Mouse (Mus musculus) hindbrain, postnatal 0 days (tissue): ENCODE measurements around the gene Hoxb5. TPM values are rescaled to one million over a fixed set of nuclear protein-coding genes. Genes with fewer than 3 reads are reported as not detected.

ENCODE experiments used
- ATAC-seq: fragments of 200-750 bp; cut with Nextera tagmentation; 2 replicates; pipeline ENCODE4 v1.8.0; 2017; ENCODE audit warnings: mild to moderate bottlenecking, moderate TSS enrichment, moderate library complexity
- DNase-seq: peaks from one replicate; pipeline ENCODE4 v3.0.0-alpha.2; 2015; ENCODE audit warnings: low spot score
- H3K27ac ChIP-seq: fragments of 300-500 bp; sonication (generic); 2 replicates; pipeline ENCODE4 v1.5.1; 2014; ENCODE audit warnings: mild to moderate bottlenecking
- H3K27me3 ChIP-seq: fragments of 300-500 bp; sonication (generic); 2 replicates; pipeline ENCODE4 v1.6.1; 2014; ENCODE audit warnings: low read length, mixed read lengths; ENCODE audit not compliant: insufficient read depth
- H3K36me3 ChIP-seq: fragments of 300-500 bp; sonication (generic); 2 replicates; pipeline ENCODE4 v1.6.1; 2014; ENCODE audit warnings: low read length, mixed read lengths; ENCODE audit not compliant: insufficient read depth
- H3K4me1 ChIP-seq: fragments of 300-500 bp; sonication (generic); 2 replicates; pipeline ENCODE4 v1.6.1; 2014; ENCODE audit warnings: antibody characterized with exemption, low read length, mixed read lengths; ENCODE audit not compliant: insufficient read depth
- H3K4me2 ChIP-seq: fragments of 300-500 bp; sonication (generic); 2 replicates; pipeline ENCODE4 v1.6.1; 2014; ENCODE audit warnings: low read depth, mild to moderate bottlenecking, low read length, moderate library complexity, mixed read lengths
- H3K4me3 ChIP-seq: fragments of 300-500 bp; sonication (generic); 2 replicates; pipeline ENCODE4 v1.5.1; 2014; ENCODE audit warnings: low read length
- H3K9ac ChIP-seq: fragments of 300-500 bp; sonication (generic); replicated peaks from 2 replicates; pipeline ENCODE4 v1.6.1; 2014; ENCODE audit warnings: mild to moderate bottlenecking, low read length, moderate library complexity, mixed read lengths
- H3K9me3 ChIP-seq: fragments of 300-500 bp; sonication (generic); 2 replicates; pipeline ENCODE4 v1.6.1; 2016; ENCODE audit warnings: low read length, mixed read lengths
- CTCF ChIP-seq: IDR thresholded peaks from 2 replicates; pipeline ENCODE4 v1.5.1; 2016; ENCODE audit warnings: antibody characterized with exemption, control low read depth, low read depth
- WGBS: fragments of 180-500 bp; shearing (Covaris S2); extraction: QIAGEN DNeasy Blood & Tissue Kit; methylation state at CpG from one replicate; pipeline ENCODE4 v1.1.7; 2014; 5-methylcytosine and 5-hydroxymethylcytosine counted together
- polyA plus RNA-seq: library from polyadenylated mRNA; unstranded; fragments of >200 nt; fragmentation: Nextera tagmentation; extraction: Ambion mirVana; gene quantifications from 2 replicates; pipeline ENCODE4 v1.2.1, GENCODE M21; 2015
- total RNA-seq: library from RNA; depleted of rRNA; stranded (reverse); fragments of >200 nt; gene quantifications from 2 replicates; pipeline ENCODE4 v1.2.3, GENCODE M21; 2014; rRNA removed

Hoxb5 gene
- total RNA-seq (16.5 and 24.3 TPM in 2 replicates), polyA plus RNA-seq (109 and 113 TPM in 2 replicates)

DNA sequence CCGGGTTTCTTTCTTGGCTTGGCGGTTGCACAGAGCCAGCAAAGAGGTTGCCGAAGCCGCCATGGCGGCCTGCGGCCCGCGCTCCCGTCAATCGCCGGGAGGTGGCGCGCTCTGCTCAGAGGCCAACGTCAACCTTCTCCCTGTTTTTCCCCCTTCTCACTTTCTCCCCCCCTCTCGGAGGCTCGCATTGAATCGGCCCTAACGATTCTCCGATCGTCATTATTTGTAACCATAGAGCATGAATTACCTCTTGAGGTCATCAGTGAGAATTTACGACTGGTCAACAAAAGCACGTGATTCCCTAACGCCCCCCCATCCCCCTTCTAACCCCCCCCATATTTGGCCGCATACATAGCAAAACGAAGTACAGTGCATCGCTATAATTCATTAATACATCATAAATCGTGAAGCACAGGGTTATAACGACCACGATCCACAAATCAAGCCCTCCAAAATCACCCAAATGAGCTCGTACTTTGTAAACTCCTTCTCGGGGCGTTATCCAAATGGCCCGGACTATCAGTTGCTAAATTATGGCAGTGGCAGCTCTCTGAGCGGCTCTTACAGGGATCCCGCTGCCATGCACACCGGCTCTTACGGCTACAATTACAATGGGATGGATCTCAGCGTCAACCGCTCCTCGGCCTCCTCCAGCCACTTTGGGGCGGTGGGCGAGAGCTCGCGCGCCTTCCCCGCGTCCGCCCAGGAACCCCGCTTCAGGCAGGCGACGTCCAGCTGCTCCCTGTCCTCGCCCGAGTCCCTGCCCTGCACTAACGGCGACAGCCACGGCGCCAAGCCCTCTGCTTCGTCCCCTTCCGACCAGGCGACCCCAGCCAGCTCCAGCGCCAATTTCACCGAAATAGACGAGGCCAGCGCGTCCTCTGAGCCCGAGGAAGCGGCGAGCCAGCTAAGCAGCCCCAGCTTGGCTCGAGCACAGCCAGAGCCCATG, at the start of gene Hoxb5:
Hoxb5 (plus strand) TSS at position 186 of the 949 bp plus-strand sequence.
- TF ChIP-seq CTCF = peak; percentile 88
- peak within 1 kb of the TSS; percentile 69 for H3K27ac ChIP-seq
- H3K4me1 ChIP-seq = no peaks in the 10 kb centered on the region
- ATAC-seq (peak; percentile 49; the same call in 1 of the 2 replicates), DNase-seq (peak; percentile 83)
- peak within 1 kb of the TSS; percentile 53 for H3K9ac ChIP-seq
- H3K9me3 ChIP-seq = no peaks in the 10 kb centered on the region
- H3K27me3 ChIP-seq = peaks cover 75% of the 10 kb centered on the region
- 1% methylated on average over 69 of the region's 69 CpGs for WGBS
- peak within 1 kb of the TSS; percentile 30 for H3K4me2 ChIP-seq
- peak within 1 kb of the TSS; percentile 30 for H3K4me3 ChIP-seq
- no peaks in the 10 kb centered on the region for H3K36me3 ChIP-seq

DNA sequence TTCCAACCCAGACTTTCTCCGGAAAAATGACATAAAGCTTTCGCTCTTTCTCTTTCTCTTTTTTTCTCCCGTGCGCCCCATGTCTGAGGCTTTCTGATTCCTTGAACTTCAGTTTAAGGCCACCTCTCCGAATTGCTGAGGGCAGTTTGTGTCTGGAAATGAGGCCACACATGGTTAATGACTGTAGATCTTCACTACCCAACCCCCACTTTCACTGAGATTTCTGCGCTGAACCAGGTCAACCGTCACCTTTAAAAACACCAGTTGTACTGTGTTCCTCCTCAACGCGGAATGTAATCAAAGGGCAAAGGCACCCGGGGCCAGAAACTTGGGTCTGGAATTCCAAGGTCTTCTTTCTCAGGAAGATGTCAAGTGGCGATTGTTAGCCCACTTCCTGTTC, 48.9 kb upstream of the Hoxb5 start:
- H3K27ac ChIP-seq = no peak overlapping the region
- ATAC-seq (no peak), DNase-seq (no peak)
- no peak overlapping the region for H3K4me2 ChIP-seq
- no peaks in the 10 kb centered on the region for H3K36me3 ChIP-seq
- no peak overlapping the region for H3K4me3 ChIP-seq
- WGBS = 3% methylated on average over 11 of the region's 11 CpGs
- no peak overlapping the region for H3K9ac ChIP-seq
- no peak for TF ChIP-seq CTCF
- no peaks in the 10 kb centered on the region for H3K4me1 ChIP-seq
- no peaks in the 10 kb centered on the region for H3K9me3 ChIP-seq
- peaks cover 97% of the 10 kb centered on the region for H3K27me3 ChIP-seq

DNA sequence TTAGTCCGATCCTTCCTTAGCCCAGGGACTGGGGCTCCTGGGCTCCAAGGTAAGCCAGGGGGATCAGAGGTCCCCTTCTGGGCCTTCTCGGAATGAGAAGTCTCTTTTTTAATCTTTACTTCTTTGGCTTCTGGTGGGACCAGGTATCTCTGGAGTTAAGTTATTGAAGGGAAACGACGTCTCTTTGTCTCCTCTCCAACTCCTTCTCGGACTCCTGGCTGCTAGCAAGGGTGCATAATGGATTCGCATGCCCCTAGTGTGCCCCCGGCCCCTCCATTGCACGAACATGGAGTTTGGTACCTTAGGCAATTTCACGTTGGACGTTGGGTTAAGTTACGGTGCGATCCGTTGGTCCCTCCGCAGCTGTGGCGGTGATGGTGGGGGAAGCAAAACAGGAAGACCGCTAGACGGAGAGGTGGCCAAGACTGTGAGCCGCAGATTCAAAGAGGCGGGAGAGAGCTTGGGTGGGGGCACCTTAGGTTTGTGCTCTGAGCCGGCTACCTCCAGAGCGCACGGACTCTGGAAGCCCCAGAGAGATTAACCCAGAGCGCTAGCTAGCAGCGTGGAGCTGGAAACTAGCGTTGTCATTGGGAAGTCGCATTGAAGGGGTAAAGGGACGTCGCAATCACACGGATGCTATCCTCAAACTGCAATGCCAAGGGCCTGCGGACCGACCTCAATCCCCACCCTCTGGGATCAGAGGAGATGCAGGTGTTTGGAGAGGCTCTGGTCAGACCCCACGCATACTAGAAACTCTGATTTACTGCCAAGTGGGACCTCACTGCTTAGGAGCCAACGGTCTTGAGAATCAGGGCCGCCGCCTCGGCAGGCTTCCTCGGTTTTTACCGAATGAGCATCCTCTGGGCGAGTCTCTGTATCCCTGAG, 47.8 kb upstream of the Hoxb5 start:
- no peak for ATAC-seq
- TF ChIP-seq CTCF = no peak
- Histone ChIP-seq H3K4me3 (no peak overlapping the region), H3K9me3 (no peaks in the 10 kb centered on the region), H3K27me3 (peaks cover 98% of the 10 kb centered on the region), H3K4me1 (no peaks in the 10 kb centered on the region), H3K36me3 (no peaks in the 10 kb centered on the region), H3K4me2 (no peak overlapping the region), H3K27ac (no peak overlapping the region), H3K9ac (no peak overlapping the region)
- WGBS = 1% methylated on average over 39 of the region's 39 CpGs
- DNase-seq = no peak

DNA sequence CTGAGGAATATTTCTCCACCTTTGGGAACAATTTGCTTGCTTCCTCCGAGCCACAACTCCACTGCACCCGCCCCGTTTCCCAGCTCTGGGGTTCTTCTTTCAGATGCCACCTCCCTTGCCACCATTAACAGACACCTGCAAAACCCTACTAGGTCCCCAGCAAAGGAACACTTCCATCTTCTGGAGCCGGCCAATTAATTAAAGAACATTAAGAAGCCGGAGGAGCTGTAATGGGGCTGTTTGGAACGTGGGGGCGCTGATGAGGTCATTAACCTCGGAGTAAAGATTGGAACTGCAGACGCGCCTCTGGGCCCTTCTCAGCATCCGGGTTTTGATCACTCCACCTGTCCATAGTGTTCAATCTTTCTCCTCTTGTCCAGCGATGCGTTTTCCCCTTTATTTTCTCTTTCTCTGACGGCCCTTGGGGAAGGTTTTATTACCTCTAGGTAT, 47.1 kb upstream of the Hoxb5 start:
- no peaks in the 10 kb centered on the region for H3K36me3 ChIP-seq
- ATAC-seq (no peak), DNase-seq (no peak)
- H3K4me1 ChIP-seq = no peaks in the 10 kb centered on the region
- no peak overlapping the region for H3K27ac ChIP-seq
- under 1% methylated on average over 14 of the region's 14 CpGs for WGBS
- no peak overlapping the region for H3K4me3 ChIP-seq
- H3K9me3 ChIP-seq = no peaks in the 10 kb centered on the region
- H3K27me3 ChIP-seq = peaks cover 98% of the 10 kb centered on the region
- no peak overlapping the region for H3K4me2 ChIP-seq
- TF ChIP-seq CTCF = no peak
- H3K9ac ChIP-seq = no peak overlapping the region

DNA sequence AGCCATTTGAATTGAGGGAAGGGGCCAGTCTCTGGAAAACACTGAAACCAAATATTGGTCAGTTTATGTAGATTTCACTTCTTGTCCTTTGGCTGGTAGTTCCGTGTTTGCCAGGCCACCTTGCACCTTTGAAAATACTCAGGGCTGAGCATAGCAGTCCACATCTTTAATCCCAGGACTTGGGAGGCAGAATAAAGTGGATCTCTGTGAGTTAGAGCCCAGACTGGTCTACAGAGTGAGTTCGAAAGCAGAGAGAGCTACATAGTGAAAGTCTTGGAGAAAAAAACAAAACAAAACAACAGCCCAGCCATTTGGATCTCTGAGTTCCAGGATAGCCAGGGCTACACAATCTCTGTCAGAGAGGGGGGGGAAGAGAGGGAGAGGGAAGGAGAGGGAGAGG, 46.0 kb upstream of the Hoxb5 start:
- Histone ChIP-seq H3K4me1 (no peaks in the 10 kb centered on the region), H3K9ac (no peak overlapping the region), H3K9me3 (no peaks in the 10 kb centered on the region), H3K4me3 (no peak overlapping the region), H3K4me2 (no peak overlapping the region), H3K36me3 (no peaks in the 10 kb centered on the region), H3K27me3 (peaks cover 96% of the 10 kb centered on the region), H3K27ac (no peak overlapping the region)
- WGBS = 14% methylated on average over 2 of the region's 2 CpGs
- DNase-seq = no peak
- no peak for ATAC-seq
- TF ChIP-seq CTCF = no peak

DNA sequence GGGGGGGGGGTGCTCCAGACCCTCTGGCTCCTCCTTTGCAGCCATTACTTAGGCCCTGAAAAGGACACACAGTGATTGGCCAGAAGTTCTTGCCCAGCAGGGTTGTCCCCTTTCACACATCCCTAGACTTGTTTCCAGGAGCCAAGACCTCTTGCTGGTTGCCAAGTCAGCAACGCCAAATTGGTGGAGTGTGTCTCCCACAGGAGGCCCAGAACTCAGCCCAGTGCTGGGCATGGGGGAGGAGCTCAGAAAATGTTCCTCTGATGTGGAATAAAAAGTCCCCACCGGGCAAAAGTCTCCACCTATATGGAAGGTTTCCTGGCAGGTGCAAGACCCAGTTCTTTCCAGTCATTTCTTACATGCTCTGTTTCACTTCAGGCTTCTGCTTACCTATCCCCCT, 44.1 kb upstream of the Hoxb5 start:
- WGBS = 2% methylated on average over 2 of the region's 2 CpGs
- DNase-seq (no peak), ATAC-seq (no peak)
- Histone ChIP-seq H3K27me3 (peaks cover 96% of the 10 kb centered on the region), H3K9ac (no peak overlapping the region), H3K4me3 (no peak overlapping the region), H3K36me3 (no peaks in the 10 kb centered on the region), H3K4me1 (no peaks in the 10 kb centered on the region), H3K4me2 (no peak overlapping the region), H3K9me3 (0 out of 2 replicates have a peak, but pooled peaks cover 4% of the 10 kb centered on the region), H3K27ac (no peak overlapping the region)
- no peak for TF ChIP-seq CTCF
